Mouse (Mus musculus) ES-E14 (cell line): ENCODE results near the gene Elovl5.

Source experiments
- CHD2 ChIP-seq: IDR thresholded peaks from 2 replicates; pipeline ENCODE4 v1.6.1; 2014; ENCODE audit warnings: mild to moderate bottlenecking, low read depth, low read length, inconsistent platforms
- HCFC1 ChIP-seq: IDR thresholded peaks from 2 replicates; pipeline ENCODE4 v1.6.1; 2012; ENCODE audit warnings: low read length, inconsistent platforms, borderline replicate concordance; ENCODE audit not compliant: insufficient read depth
- ZC3H11A ChIP-seq: IDR thresholded peaks from 2 replicates; pipeline ENCODE4 v1.6.1; 2012; ENCODE audit warnings: low read depth, mild to moderate bottlenecking, inconsistent platforms, low read length, borderline replicate concordance
- ZNF384 ChIP-seq: IDR thresholded peaks from 2 replicates; pipeline ENCODE4 v1.6.1; 2012; ENCODE audit warnings: low read depth, low read length, inconsistent platforms

- no peak for TF ChIP-seq CHD2
- TF ChIP-seq HCFC1: no peak
- no peak for TF ChIP-seq ZNF384
- TF ChIP-seq ZC3H11A: no peak
Measured at GRCm38 (mm10) chr9:77912246-77912645, 4.9 kb upstream of the Elovl5 start.
